Mouse (Mus musculus) hindbrain, postnatal 0 days (tissue): Measurements from ENCODE around the gene Gm20388. TPM values are rescaled to one million over a fixed set of nuclear protein-coding genes. Genes with fewer than 3 reads are reported as not detected.

ENCODE experiments used
- ATAC-seq: fragments of 200-750 bp; cut with Nextera tagmentation; 2 replicates; pipeline ENCODE4 v1.8.0; 2017; ENCODE audit warnings: mild to moderate bottlenecking, moderate TSS enrichment, moderate library complexity
- DNase-seq: peaks from one replicate; pipeline ENCODE4 v3.0.0-alpha.2; 2015; ENCODE audit warnings: low spot score
- H3K27ac ChIP-seq: fragments of 300-500 bp; sonication (generic); 2 replicates; pipeline ENCODE4 v1.5.1; 2014; ENCODE audit warnings: mild to moderate bottlenecking
- H3K27me3 ChIP-seq: fragments of 300-500 bp; sonication (generic); 2 replicates; pipeline ENCODE4 v1.6.1; 2014; ENCODE audit warnings: low read length, mixed read lengths; ENCODE audit not compliant: insufficient read depth
- H3K36me3 ChIP-seq: fragments of 300-500 bp; sonication (generic); 2 replicates; pipeline ENCODE4 v1.6.1; 2014; ENCODE audit warnings: low read length, mixed read lengths; ENCODE audit not compliant: insufficient read depth
- H3K4me1 ChIP-seq: fragments of 300-500 bp; sonication (generic); 2 replicates; pipeline ENCODE4 v1.6.1; 2014; ENCODE audit warnings: antibody characterized with exemption, low read length, mixed read lengths; ENCODE audit not compliant: insufficient read depth
- H3K4me2 ChIP-seq: fragments of 300-500 bp; sonication (generic); 2 replicates; pipeline ENCODE4 v1.6.1; 2014; ENCODE audit warnings: low read depth, mild to moderate bottlenecking, low read length, moderate library complexity, mixed read lengths
- H3K4me3 ChIP-seq: fragments of 300-500 bp; sonication (generic); 2 replicates; pipeline ENCODE4 v1.5.1; 2014; ENCODE audit warnings: low read length
- H3K9ac ChIP-seq: fragments of 300-500 bp; sonication (generic); replicated peaks from 2 replicates; pipeline ENCODE4 v1.6.1; 2014; ENCODE audit warnings: mild to moderate bottlenecking, low read length, moderate library complexity, mixed read lengths
- H3K9me3 ChIP-seq: fragments of 300-500 bp; sonication (generic); 2 replicates; pipeline ENCODE4 v1.6.1; 2016; ENCODE audit warnings: low read length, mixed read lengths
- CTCF ChIP-seq: IDR thresholded peaks from 2 replicates; pipeline ENCODE4 v1.5.1; 2016; ENCODE audit warnings: antibody characterized with exemption, control low read depth, low read depth
- WGBS: fragments of 180-500 bp; shearing (Covaris S2); extraction: QIAGEN DNeasy Blood & Tissue Kit; methylation state at CpG from one replicate; pipeline ENCODE4 v1.1.7; 2014; 5-methylcytosine and 5-hydroxymethylcytosine counted together
- polyA plus RNA-seq: library from polyadenylated mRNA; unstranded; fragments of >200 nt; fragmentation: Nextera tagmentation; extraction: Ambion mirVana; gene quantifications from 2 replicates; pipeline ENCODE4 v1.2.1, GENCODE M21; 2015
- total RNA-seq: library from RNA; depleted of rRNA; stranded (reverse); fragments of >200 nt; gene quantifications from 2 replicates; pipeline ENCODE4 v1.2.3, GENCODE M21; 2014

Gene Gm20388
- total and polyA plus RNA-seq, 2 experiments from 2014 or later = 71.3 TPM; not detected in 1

GRCm38 (mm10) chr8:122814608-122815007 is 2904.0 kb downstream of the Gm20388 start:
- Histone ChIP-seq H3K27ac (no peak overlapping the region; the same call in 1 of the 2 replicates), H3K4me1 (peaks cover 9% of the 10 kb centered on the region; the same call in 1 of the 2 replicates), H3K9me3 (no peaks in the 10 kb centered on the region), H3K9ac (no peak overlapping the region), H3K4me3 (no peak overlapping the region), H3K36me3 (no peaks in the 10 kb centered on the region), H3K4me2 (no peak overlapping the region), H3K27me3 (no peaks in the 10 kb centered on the region)
- DNase-seq (peak; percentile 60), ATAC-seq (peak; percentile 8; the same call in 1 of the 2 replicates)
- 10% methylated on average over 7 of the region's 7 CpGs for WGBS
- TF ChIP-seq CTCF = no peak

- ATAC-seq (no peak), DNase-seq (no peak)
- Histone ChIP-seq H3K9ac (no peak overlapping the region), H3K4me2 (no peak overlapping the region), H3K9me3 (no peaks in the 10 kb centered on the region), H3K4me1 (peaks cover 4% of the 10 kb centered on the region; the same call in 1 of the 2 replicates), H3K36me3 (no peaks in the 10 kb centered on the region), H3K4me3 (no peak overlapping the region), H3K27ac (no peak overlapping the region), H3K27me3 (no peaks in the 10 kb centered on the region)
- WGBS = 84% methylated on average over 6 of the region's 6 CpGs
- TF ChIP-seq CTCF = no peak
These were observed 2906.3 kb downstream of the Gm20388 start for GRCm38 (mm10) chr8:122816965-122817364.

GRCm38 (mm10) chr8:122817724-122818496 is 2907.3 kb downstream of the Gm20388 start:
- Histone ChIP-seq H3K4me2 (no peak overlapping the region), H3K9me3 (no peaks in the 10 kb centered on the region), H3K4me1 (peaks cover 4% of the 10 kb centered on the region; the same call in 1 of the 2 replicates), H3K27me3 (no peaks in the 10 kb centered on the region), H3K9ac (no peak overlapping the region), H3K36me3 (no peaks in the 10 kb centered on the region), H3K27ac (no peak overlapping the region), H3K4me3 (no peak overlapping the region)
- TF ChIP-seq CTCF = no peak
- WGBS = 54% methylated on average over 13 of the region's 13 CpGs
- DNase-seq (no peak), ATAC-seq (no peak)

- DNase-seq (no peak), ATAC-seq (no peak)
- TF ChIP-seq CTCF = no peak
- Histone ChIP-seq H3K9ac (no peak overlapping the region), H3K9me3 (no peaks in the 10 kb centered on the region), H3K27me3 (no peaks in the 10 kb centered on the region), H3K27ac (no peak overlapping the region), H3K4me1 (peaks cover 4% of the 10 kb centered on the region; the same call in 1 of the 2 replicates), H3K36me3 (no peaks in the 10 kb centered on the region), H3K4me2 (no peak overlapping the region), H3K4me3 (no peak overlapping the region)
- WGBS = 65% methylated on average over 11 of the region's 11 CpGs
These were observed 2909.1 kb downstream of the Gm20388 start for GRCm38 (mm10) chr8:122819776-122820175.

DNA sequence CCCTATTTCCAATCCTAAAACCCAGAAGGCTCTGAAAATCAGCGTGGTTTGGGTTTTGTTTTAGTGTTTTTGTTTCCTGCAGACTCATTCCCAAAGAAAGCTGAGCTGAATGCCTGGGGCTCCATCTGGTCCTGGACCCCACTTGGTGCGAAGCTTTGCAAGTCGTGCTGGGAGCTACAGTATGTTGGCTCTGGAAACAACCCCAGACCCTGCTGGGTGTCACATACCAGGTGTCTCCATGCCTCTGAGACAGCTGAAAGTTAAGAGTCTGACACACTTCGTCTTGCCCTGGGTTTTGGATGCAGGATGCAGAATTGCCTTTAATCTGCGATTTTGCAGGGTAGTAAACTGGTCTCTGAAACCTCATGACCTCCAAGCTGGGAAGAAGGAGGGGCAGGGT is 2913.9 kb downstream of the Gm20388 start:
- Histone ChIP-seq H3K27me3 (no peaks in the 10 kb centered on the region), H3K36me3 (no peaks in the 10 kb centered on the region), H3K9ac (no peak overlapping the region), H3K4me3 (no peak overlapping the region), H3K4me2 (no peak overlapping the region), H3K4me1 (no peaks in the 10 kb centered on the region), H3K27ac (peak overlapping the region; percentile 20; the same call in 1 of the 2 replicates), H3K9me3 (no peaks in the 10 kb centered on the region)
- DNase-seq (peak; percentile 58), ATAC-seq (peak; percentile 56; the same call in 1 of the 2 replicates)
- TF ChIP-seq CTCF = no peak
- WGBS = 19% methylated on average over 5 of the region's 5 CpGs

DNA sequence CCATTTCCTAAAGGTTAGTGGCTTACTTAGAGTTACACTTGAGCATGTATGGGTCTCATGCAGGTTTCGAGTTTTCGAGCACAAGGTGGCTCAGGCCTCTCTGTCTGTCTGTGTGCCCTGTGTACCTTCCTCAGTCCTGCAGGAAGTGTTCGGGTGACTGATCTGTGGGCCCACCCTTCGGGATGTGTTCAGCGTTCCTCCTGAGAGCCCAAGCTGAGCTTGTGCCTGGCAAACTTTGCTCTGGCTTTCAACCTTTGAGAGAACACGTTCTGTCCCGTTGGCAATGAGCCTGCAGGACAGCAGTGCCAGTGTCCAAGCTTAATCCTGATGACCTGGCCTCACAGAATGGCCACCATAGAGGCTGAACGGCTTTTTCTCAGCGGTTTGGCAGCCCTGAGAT is 2914.3 kb downstream of the Gm20388 start:
- Histone ChIP-seq H3K4me3 (no peak overlapping the region), H3K4me2 (no peak overlapping the region), H3K27ac (no peak overlapping the region; the same call in 1 of the 2 replicates), H3K27me3 (no peaks in the 10 kb centered on the region), H3K36me3 (no peaks in the 10 kb centered on the region), H3K9me3 (no peaks in the 10 kb centered on the region), H3K9ac (no peak overlapping the region), H3K4me1 (no peaks in the 10 kb centered on the region)
- no peak for ATAC-seq
- WGBS = 58% methylated on average over 9 of the region's 9 CpGs
- no peak for TF ChIP-seq CTCF
- DNase-seq = no peak

- H3K4me1 ChIP-seq = no peaks in the 10 kb centered on the region
- H3K27ac ChIP-seq = no peak overlapping the region; the same call in 1 of the 2 replicates
- no peaks in the 10 kb centered on the region for H3K9me3 ChIP-seq
- H3K4me2 ChIP-seq = no peak overlapping the region
- ATAC-seq (no peak), DNase-seq (no peak)
- 59% methylated on average over 8 of the region's 8 CpGs for WGBS
- no peaks in the 10 kb centered on the region for H3K36me3 ChIP-seq
- no peak for TF ChIP-seq CTCF
- no peak overlapping the region for H3K4me3 ChIP-seq
- H3K27me3 ChIP-seq = no peaks in the 10 kb centered on the region
- H3K9ac ChIP-seq = no peak overlapping the region
These were observed 2914.8 kb downstream of the Gm20388 start for GRCm38 (mm10) chr8:122825408-122825807.
